Mouse (Mus musculus): ENCODE results near the gene Tex2.

Gene Tex2

DNA sequence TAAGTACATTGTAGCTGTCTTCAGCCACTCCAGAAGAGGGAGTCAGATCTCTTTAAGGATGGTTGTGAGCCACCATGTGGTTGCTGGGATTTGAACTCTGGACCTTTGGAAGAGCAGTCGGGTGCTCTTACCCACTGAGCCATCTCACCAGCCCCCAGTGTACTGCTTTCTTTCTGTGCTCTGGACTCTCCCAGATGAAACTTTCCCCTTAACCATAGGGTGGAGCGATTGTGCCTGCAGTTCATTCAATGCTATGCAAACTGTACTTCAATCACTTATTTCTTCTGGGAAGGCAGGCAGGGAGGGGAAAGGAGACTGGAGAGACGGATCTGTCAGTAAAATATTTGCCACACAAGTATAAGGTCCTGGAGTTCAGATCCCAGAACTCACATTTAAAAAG is 21.0 kb upstream of the Tex2 start:
- CTCF ChIA-PET = interaction anchor here (0.6 to 1.4 kb wide), 8 partner anchors 8 to 132 kb away, joined by 3 to 7 read pairs (median 4); no protein-coding TSS in a partner anchor
- POLR2A ChIA-PET = interaction anchor here in 3 of 4 experiments (0.6 to 1.5 kb wide), 10 partner anchors 23 to 133 kb away, joined by 3 to 12 read pairs (median 6); no protein-coding TSS in a partner anchor

DNA sequence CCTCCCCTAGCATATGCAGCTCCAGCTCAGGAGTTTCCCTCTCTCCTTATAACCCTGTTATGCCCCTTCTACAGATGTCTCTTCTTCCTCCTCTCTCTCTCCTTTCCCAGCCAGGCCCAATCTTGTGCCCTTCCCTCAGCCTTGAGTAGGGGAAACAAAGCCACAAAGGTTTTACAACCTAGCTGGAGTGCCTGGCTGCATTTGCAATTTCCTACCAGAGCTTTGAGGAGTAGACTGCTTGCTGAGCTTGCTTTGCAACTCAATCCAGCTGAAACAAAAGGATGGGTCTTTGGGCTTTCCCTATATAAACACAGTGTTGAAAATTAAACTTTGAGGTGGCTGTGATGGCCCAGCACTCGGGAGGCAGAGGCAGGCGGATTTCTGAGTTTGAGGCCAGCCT is 20.2 kb upstream of the Tex2 start:
- CTCF ChIA-PET = interaction anchor here in 3 of 4 experiments (0.6 to 1.4 kb wide), 7 partner anchors 11 to 150 kb away, joined by 3 to 7 read pairs (median 4); no protein-coding TSS in a partner anchor
- POLR2A ChIA-PET = interaction anchor here in 3 of 4 experiments (0.8 to 1.9 kb wide), 20 partner anchors 9 to 147 kb away, joined by 3 to 12 read pairs (median 3); partner anchors contain the start of gene Tex2 (in 1 of the 3)

DNA sequence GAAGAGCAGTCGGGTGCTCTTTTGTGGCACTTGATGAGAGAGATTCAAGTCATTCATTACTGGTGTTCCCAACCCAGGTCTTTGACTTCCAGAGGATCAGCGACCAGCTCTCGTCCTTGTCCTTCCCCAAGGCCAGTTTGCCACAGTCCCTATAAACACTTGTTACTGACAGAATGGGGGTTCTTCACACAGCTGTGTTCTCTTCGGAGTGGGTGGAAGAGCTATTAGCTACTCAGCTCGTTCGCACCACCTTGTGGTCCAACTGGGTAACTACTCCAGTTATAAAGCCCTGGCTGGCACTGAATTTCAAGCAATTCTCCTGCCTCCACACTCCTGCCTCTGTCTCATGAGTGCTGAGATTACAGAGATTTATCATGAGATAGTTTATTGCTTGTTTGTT is 14.5 kb upstream of the Tex2 start:
- POLR2A ChIA-PET = interaction anchor here (0.5 to 12.9 kb wide), 23 partner anchors 8 to 525 kb away, joined by 3 to 112 read pairs (median 4); partner anchors contain the start of genes Tex2 (in 3 of the 4) and Ern1 (in 1 of the 4)
- CTCF ChIA-PET = interaction anchor here (0.5 to 2.1 kb wide), 50 partner anchors 9 to 434 kb away, joined by 3 to 30 read pairs (median 3); partner anchors contain the start of genes Tex2 (in 2 of the 4) and Ern1 (in 1 of the 4)

DNA sequence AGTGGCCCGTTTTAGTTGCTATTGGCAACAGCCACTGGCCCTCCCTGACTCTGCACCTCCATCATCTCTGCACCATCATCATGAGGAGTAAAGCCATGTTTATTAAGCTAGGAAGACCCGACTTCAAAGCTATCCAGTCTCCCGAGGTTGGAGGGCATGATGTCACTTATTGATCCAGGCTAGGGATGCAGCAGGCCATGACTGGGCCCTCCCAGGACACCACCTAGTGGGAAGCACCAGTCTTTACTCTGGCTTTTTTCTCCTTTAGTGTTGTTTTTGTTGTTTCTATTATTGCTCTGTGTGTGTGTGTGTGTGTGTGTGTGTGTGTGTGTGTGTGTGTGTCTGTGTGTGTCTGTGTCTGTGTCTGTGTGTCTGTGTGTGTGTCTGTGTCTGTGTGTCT is 12.4 kb upstream of the Tex2 start:
- ChIA-PET POLR2A (interaction anchor here in 3 of 4 experiments (0.7 to 12.9 kb wide), 9 partner anchors 12 to 228 kb away, joined by 3 to 112 read pairs (median 4); partner anchors contain the start of gene Tex2 (in 1 of the 3)), CTCF (interaction anchor here (0.5 to 1.1 kb wide), 6 partner anchors 17 to 206 kb away, joined by 3 to 8 read pairs (median 3); no protein-coding TSS in a partner anchor)

DNA sequence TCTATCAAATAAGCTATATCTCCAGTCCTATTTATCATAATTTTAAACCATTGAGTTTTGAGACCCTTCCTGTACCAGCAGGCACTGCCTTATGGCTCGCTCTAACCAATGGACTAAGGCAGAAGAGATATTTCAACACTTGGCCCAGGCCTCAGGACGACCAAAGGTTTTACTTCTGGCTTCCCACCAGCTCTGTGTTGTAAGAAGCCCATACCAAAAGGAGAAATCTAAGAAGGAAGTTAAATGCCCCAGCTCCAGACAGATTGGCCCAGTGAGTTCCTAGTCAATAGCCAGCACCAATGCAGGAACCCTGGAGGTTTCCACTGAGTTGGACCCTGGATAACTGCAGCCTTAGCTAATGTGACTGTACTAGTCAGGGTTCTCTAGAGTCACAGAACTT is 10.4 kb upstream of the Tex2 start:
- ChIA-PET CTCF (interaction anchor here in 1 of 4 experiments (1.1 kb wide), 1 partner anchor 9 kb away, joined by 3 read pairs; no protein-coding TSS in a partner anchor), POLR2A (interaction anchor here in 2 of 4 experiments (1.2 to 12.9 kb wide), 6 partner anchors 10 to 121 kb away, joined by 3 to 112 read pairs (median 4); partner anchors contain the start of gene Tex2 (in 2 of the 2))

DNA sequence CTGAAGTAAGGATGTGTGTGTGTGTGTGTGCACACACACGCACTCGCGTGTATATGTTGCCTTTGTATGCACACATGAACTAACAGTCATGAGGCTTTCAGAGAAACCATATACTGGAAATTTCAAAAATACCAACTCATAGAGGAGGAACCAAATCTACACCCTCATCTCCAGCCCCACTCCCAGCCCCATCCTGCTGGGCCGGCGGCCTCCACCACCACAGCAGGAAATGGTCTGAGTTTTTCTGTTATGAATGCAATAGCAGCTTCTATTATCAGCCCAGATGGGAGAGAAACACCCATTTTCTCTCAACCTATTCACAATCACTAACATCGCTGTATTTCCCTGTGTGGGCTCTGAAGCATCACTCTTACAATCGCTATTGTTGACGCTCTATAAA is 8.8 kb upstream of the Tex2 start:
- POLR2A ChIA-PET = interaction anchor here in 3 of 4 experiments (0.6 to 12.9 kb wide), 12 partner anchors 10 to 166 kb away, joined by 3 to 112 read pairs (median 5); no protein-coding TSS in a partner anchor

DNA sequence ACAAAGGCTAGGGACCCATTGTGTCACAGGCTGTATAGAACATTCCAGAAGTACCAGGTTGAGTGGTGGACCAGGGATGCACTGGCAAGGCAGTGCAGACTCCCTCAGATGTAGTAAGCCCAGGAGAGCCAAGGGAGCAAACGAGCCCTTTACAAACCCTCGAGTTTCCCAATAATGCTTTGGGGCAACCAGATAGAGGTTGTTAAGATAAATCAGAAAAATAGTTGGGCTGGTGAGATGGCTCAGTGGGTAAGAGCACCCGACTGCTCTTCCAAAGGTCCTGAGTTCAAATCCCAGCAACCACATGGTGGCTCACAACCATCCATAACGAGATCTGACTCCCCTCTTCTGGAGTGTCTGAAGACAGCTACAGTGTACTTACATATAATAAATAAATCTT is 5.5 kb upstream of the Tex2 start:
- POLR2A ChIA-PET = interaction anchor here in 3 of 4 experiments (0.6 to 12.9 kb wide), 29 partner anchors 9 to 368 kb away, joined by 3 to 112 read pairs (median 4); partner anchors contain the start of genes Cep95 (in 1 of the 3) and Ddx5 (in 1 of the 3)

More for the DNA sequence above, 8.8 kb upstream of the Tex2 start:
- CTCF ChIA-PET = interaction anchor here in 2 of 4 experiments (0.6 to 1.4 kb wide), 5 partner anchors 9 to 203 kb away, joined by 3 read pairs; partner anchors contain the start of gene Tex2 (in 1 of the 2)

DNA sequence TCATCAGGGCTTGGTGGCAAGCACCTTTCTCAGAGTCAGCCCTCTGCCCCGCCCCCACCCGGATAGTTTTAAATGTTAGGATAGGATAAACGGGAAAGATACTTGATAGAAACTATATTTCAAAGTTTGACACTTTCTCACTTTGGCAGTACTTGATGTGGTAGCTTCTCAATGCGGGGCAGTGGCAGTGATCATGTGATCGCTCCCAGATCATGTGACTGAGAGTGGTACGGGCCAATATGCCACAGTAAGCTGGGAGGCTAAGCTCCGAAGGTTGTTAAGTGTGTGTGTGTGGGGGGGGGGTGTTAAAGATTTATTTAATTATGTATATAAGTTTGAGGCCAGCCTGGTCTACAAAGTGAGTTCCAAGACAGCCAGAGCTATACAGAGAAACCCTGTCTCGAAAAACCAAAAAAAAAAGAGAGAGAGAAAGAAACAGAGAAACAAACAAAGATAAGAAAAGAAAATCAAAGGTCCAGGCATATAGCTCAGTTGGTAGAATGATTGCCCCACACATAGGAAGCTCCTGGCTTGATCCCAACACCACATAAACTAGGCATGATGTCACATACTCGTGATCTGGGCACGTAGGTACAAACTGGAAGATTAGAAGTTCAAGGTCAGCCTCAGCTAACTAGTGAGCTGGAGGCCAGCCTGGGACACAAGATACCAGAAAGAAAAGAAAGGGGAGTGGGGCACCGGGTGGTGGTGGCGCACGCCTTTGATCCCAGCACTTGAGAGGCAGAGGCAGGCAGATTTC is 4.8 kb upstream of the Tex2 start:
- ChIA-PET CTCF (interaction anchor here in 3 of 4 experiments (0.5 to 1.1 kb wide), 6 partner anchors 10 to 127 kb away, joined by 3 to 8 read pairs (median 3); no protein-coding TSS in a partner anchor), POLR2A (interaction anchor here in 3 of 4 experiments (0.5 to 12.9 kb wide), 35 partner anchors 8 to 654 kb away, joined by 3 to 112 read pairs (median 4); partner anchors contain the start of genes Cep95 (in 1 of the 3) and Ddx5 (in 1 of the 3))

More for the DNA sequence above, 5.5 kb upstream of the Tex2 start:
- CTCF ChIA-PET = interaction anchor here in 2 of 4 experiments (1.0 to 1.2 kb wide), 3 partner anchors 9 to 106 kb away, joined by 3 read pairs; no protein-coding TSS in a partner anchor

DNA sequence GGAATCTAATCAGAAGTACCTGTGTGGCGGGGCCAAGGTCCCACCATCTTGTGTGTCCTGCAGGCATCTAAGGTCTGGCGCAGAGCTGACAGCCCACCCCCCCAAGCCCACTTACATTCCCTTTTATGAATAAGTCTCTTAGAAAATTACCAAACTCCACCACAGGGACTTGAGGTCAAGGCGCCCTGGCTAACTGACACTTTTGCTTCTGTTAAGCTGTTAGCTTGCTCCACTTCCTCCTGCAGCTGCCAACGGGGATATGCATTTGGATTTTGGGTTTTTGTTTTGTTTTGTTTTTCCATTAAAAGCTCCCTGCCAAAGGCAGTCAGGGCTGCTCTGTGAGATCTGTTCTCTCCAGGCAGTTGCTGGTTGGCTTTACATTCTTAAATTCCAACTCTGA is 2.3 kb upstream of the Tex2 start:
- POLR2A ChIA-PET = interaction anchor here in 3 of 4 experiments (0.7 to 4.8 kb wide), 10 partner anchors 11 to 115 kb away, joined by 3 to 46 read pairs (median 6); no protein-coding TSS in a partner anchor

DNA sequence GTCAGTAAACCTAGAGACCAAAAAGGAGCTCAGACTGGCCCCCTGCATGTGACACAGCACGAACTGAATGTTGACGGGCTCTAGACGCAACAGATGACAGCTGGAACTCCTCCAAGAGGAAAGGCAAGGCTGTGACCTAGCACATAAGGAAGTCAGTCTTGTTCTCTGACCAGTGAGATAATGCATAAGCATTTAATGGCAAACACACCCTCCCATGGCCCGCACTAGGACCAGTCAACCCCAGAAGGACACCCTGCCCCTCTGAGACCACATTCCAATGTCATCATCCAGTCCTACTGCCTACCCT is 1.1 kb upstream of the Tex2 start:
- CTCF ChIA-PET = interaction anchor here in 3 of 4 experiments (0.7 to 1.5 kb wide), 5 partner anchors 8 to 568 kb away, joined by 3 to 4 read pairs (median 3); no protein-coding TSS in a partner anchor
- POLR2A ChIA-PET = interaction anchor here in 3 of 4 experiments (0.7 to 5.7 kb wide), 12 partner anchors 9 to 127 kb away, joined by 3 to 56 read pairs (median 10); partner anchors contain the start of gene Ern1 (in 1 of the 3)

More for the DNA sequence above, 2.3 kb upstream of the Tex2 start:
- CTCF ChIA-PET = interaction anchor here in 1 of 4 experiments (0.7 kb wide), 1 partner anchor 249 kb away, joined by 3 read pairs; no protein-coding TSS in a partner anchor

DNA sequence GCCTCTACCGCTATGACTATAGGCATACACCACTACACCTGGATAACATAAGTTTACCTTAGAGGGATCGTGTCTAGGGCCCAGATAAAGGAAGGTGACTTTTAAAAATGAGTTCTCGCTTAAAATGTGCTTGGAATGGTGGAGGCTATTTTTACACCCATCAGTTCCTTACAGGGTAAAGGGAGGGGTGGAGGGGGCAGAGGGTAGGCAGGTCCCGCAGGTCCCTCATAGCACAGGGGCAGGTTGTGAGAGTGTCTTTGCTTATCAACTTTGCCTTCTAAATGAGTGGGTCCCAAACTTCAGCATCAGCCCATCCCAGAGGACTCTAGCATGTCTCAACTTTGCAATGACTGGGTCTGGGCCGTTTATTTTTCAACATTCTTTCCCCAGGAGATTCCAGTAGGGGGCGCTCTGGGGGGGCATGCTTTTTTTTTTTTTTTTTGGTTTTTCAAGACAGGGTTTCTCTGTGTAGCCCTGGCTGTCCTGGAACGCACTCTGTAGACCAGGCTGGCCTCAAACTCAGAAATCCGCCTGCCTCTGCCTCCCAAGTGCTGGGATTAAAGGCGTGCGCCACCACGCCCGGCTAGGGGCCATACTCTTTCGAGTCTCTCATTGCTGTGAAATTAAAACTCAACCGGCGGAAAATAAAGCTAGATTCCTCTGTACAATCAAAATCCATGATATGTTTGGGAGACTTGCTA is 565 bp upstream of the Tex2 start:
- POLR2A ChIA-PET = interaction anchor here (0.6 to 6.5 kb wide), 65 partner anchors 9 to 461 kb away, joined by 3 to 56 read pairs (median 4); partner anchors contain the start of genes Ern1 (in 2 of the 4), Ccdc47 (in 1 of the 4), Cep95 (in 1 of the 4) and Ddx5 (in 1 of the 4)
- CTCF ChIA-PET = interaction anchor here (0.5 to 1.5 kb wide), 18 partner anchors 8 to 568 kb away, joined by 3 to 9 read pairs (median 3); partner anchors contain the start of genes Ern1 (in 1 of the 4) and Smarcd2 (in 1 of the 4)

DNA sequence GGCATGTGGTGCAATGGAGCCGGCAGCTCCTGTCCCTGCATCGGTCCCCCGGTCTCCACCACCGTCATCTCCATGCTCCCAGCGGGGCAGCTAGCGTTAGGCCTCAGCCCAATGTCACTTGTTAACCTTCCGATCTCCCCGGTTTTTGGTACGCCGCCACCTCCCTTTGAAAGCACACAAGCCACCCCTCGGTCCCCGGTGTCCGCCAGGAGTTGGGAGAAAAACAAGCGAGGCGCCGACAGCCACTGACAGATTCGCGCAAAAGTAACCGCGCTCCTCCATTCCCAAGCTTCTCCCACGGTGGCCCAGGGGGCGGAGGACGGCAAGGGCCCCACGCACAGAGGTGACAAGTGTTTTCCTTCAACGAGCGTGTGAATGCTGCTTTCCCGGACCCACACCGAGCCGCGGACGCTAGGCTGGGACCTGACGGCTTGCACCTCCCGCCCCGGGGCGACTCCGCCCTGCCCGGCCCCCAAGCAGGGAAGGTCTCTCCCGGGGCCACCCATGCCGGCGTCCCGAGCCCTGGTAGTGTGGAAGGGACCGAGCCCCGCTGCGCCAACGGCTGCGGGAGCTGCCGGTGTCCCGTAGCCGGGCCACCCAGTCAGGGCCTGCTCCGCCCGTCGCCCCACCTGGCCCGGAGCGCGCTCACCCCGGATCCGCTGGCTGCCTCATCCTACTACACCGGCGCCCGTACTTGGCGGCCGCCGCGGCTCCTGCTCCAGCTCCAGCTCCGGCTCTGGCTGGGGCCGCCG is 838 bp downstream of the Tex2 start:
- ChIA-PET POLR2A (interaction anchor here (0.5 to 6.5 kb wide), 83 partner anchors 8 to 519 kb away, joined by 3 to 56 read pairs (median 4); partner anchors contain the start of genes Cep95 (in 2 of the 4), Ddx5 (in 2 of the 4), Ern1 (in 2 of the 4) and Ccdc47 (in 1 of the 4)), CTCF (interaction anchor here (0.5 to 1.6 kb wide), 24 partner anchors 9 to 419 kb away, joined by 3 to 10 read pairs (median 3); partner anchors contain the start of genes Ern1 (in 1 of the 4), Smarcd2 (in 1 of the 4) and Smurf2 (in 1 of the 4))

DNA sequence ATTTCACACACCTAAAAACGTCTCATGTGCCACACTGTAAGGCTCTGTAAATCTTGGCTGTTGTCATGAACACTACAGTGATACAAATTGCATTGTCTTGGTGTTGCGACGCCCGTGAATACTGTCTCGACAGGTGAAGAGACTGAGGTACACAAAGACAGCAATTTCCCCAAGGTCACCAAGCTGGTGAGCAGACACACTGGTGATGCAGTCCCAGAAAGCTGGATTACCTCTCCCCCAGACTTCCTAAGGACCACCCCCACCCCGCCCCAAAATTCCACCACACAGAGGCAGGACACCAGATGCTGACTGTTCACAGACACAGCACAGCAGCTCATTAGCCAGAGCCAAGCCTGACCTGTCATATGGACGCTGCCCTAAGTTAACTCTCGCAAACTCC is 3.5 kb downstream of the Tex2 start:
- CTCF ChIA-PET = interaction anchor here in 2 of 4 experiments (0.5 to 0.7 kb wide), 2 partner anchors 12 to 283 kb away, joined by 3 to 9 read pairs; no protein-coding TSS in a partner anchor
- POLR2A ChIA-PET = interaction anchor here (0.6 to 6.5 kb wide), 44 partner anchors 8 to 684 kb away, joined by 3 to 81 read pairs (median 4); partner anchors contain the start of genes Ern1 (in 2 of the 4), Cep95 (in 1 of the 4) and Ddx5 (in 1 of the 4)

DNA sequence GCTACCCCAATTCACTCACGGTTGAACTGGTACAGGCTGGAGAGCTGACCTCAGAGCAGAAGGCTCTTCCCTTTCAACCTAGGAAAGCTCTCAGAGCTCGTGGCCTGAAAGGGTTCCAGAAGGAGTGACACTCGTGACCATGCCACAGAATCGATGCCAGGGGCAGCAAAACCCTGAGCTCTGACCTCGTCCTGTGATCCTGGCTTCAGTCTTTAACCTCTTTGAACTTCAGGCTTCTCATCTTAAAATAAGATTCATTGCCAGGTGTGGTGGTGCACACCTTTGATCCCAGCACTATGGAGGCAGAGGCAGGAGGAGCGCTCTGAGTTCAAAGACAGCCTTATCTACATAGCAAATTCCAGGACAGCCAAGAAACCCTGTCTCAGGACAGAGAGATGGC is 5.9 kb downstream of the Tex2 start:
- CTCF ChIA-PET = interaction anchor here in 3 of 4 experiments (0.9 to 1.1 kb wide), 3 partner anchors 12 to 20 kb away, joined by 3 read pairs; no protein-coding TSS in a partner anchor
- POLR2A ChIA-PET = interaction anchor here in 3 of 4 experiments (0.5 to 6.5 kb wide), 57 partner anchors 9 to 392 kb away, joined by 3 to 81 read pairs (median 5); partner anchors contain the start of genes Ern1 (in 3 of the 3), Cep95 (in 1 of the 3), Ddx5 (in 1 of the 3) and Kpna2 (in 1 of the 3)

DNA sequence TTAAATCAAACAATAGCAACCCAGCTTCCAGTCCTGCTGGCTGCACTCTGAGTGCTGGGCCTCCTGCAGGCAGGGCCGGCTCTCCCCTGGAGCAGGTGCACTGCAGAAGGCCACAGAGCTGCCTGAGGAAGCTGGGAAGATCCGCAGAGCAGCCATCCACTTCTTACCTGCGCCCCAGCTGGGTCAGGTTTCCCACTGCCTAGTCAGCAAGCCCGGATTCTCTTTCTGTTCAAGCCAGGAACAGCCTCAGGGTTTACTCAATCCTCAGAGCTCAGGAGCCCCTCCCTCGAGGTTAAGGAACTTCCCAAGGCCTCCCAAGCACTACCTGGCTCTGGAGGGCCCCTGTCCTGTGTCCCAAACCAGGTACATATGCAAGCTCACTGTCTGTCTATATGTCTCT is 7.2 kb downstream of the Tex2 start:
- ChIA-PET CTCF (interaction anchor here in 3 of 4 experiments (0.5 to 1.6 kb wide), 4 partner anchors 8 to 187 kb away, joined by 3 to 4 read pairs (median 4); no protein-coding TSS in a partner anchor), POLR2A (interaction anchor here (0.6 to 5.9 kb wide), 37 partner anchors 8 to 943 kb away, joined by 3 to 81 read pairs (median 8); partner anchors contain the start of genes Cep95 (in 1 of the 4), Ddx5 (in 1 of the 4) and Ern1 (in 1 of the 4))

DNA sequence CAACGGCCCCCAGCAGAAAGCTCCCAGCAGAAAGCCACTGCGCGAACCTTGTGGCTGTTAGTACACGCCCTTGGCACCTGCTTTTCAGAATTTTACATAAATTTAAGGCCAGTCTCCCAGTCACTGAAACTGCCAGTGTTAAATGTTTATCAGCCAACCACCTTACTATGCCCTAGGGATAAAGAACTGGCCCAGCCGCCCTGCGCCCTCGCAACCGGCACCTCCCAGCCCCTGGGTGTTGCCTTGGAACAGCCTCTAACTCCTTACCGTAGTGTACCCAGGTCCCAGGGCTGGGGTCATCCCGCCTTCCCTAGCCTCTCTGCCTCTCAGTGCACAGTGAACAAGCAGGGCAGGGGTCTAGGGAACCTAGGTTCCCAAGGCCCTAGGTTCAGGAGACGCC is 10.0 kb downstream of the Tex2 start:
- CTCF ChIA-PET = interaction anchor here in 3 of 4 experiments (0.5 to 0.9 kb wide), 5 partner anchors 9 to 412 kb away, joined by 3 read pairs; no protein-coding TSS in a partner anchor

More for the DNA sequence above, 10.0 kb downstream of the Tex2 start:
- POLR2A ChIA-PET = interaction anchor here (0.6 to 3.2 kb wide), 18 partner anchors 9 to 184 kb away, joined by 3 to 11 read pairs (median 4); no protein-coding TSS in a partner anchor

Measured in embryonic stem cell, embryonic (primary cell).